ENCODE assay signal across 1 mouse cellular context in the genomic region with DNA sequence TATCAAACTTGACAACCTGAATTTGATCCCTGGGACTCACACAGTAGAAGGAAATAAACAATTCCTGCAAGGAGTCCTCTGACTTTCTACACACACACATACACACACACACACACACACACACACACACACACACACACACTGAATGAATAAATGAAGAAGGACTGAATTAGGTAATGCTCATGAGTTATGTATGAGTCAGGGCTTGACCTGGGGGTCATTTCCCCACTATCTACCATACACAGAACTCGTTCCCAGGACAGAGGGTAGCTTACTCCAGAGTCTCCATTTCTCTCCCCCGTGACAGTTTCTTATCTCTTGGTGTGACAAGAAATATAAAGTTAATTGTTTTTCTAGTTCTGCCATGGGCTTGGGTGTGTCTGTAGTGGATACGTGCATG.
TF ChIP-seq lines count a peak whose summit lies in the region.

No protein-coding gene starts in this region.

TF ChIP-seq in MEL, 35 proteins besides CTCF, POLR2A, EP300 and RAD21 (continued from another document):
- TF ChIP-seq HCFC1 (IDR thresholded peaks at IDR 0.05; ENCODE audit: low read depth, low read length) (no peak), MYB (IDR thresholded peaks at IDR 0.05; ENCODE audit: low read depth, low read length) (no peak), E2F4 (IDR thresholded peaks at IDR 0.05; ENCODE audit: borderline replicate concordance, low read depth, low read length) (no peak), CHD1 (IDR thresholded peaks at IDR 0.05; ENCODE audit: low read depth, low read length) (no peak), ELF1 (IDR thresholded peaks at IDR 0.05; ENCODE audit: low read depth, low read length) (no peak), ZMIZ1 (IDR thresholded peaks at IDR 0.05; ENCODE audit: low read depth, low read length) (no peak), SIN3A (IDR thresholded peaks at IDR 0.05; ENCODE audit: low read length) (peak; percentile 45; the same call in 1 of the 2 replicates), MEF2A (IDR thresholded peaks at IDR 0.05; ENCODE audit: extremely low read depth, insufficient replicate concordance, low read depth, low read length, poor library complexity, severe bottlenecking) (no peak), NELFE (IDR thresholded peaks at IDR 0.05; ENCODE audit: low read depth, low read length) (no peak)
